Mouse (Mus musculus): ENCODE data around the gene Zfp653. TPM values are rescaled to one million over a fixed set of nuclear protein-coding genes. Genes with fewer than 3 reads are reported as not detected.

Zfp653 gene
- total and polyA plus RNA-seq, 2 experiments: 2.9 to 13.0 TPM

- DNase-seq (ENCODE audit: extremely low read depth, low read depth, low spot score): no peak
- Histone ChIP-seq H3K27ac (replicated peaks; ENCODE audit: insufficient read depth, low read depth, low read length) (no peak overlapping the region), H3K9ac (ENCODE audit: low read depth, low read length) (no peak overlapping the region), H3K27me3 (ENCODE audit: control insufficient read depth, insufficient read depth, low read length) (no peaks in the 10 kb centered on the region), H3K4me1 (ENCODE audit: control insufficient read depth, insufficient read depth, low read length) (peaks cover 4% of the 10 kb centered on the region; the same call in 1 of the 2 replicates), H3K36me3 (ENCODE audit: control insufficient read depth, insufficient read depth, low read length) (no peaks in the 10 kb centered on the region), H3K79me2 (ENCODE audit: control insufficient read depth, insufficient read depth, low read length) (no peaks in the 10 kb centered on the region), H3K4me3 (ENCODE audit: insufficient read depth, low read depth, low read length) (no peak overlapping the region)
- WGBS: 93% methylated on average over 7 of the region's 7 CpGs
- TF ChIP-seq CTCF (IDR thresholded peaks at IDR 0.05; ENCODE audit: low read depth, low read length) (no peak), POLR2A (IDR thresholded peaks at IDR 0.05; ENCODE audit: extremely low read depth, insufficient read depth, low read length) (no peak)
These were observed 18.8 kb upstream of the Zfp653 start for GRCm38 (mm10) chr9:22089986-22090385.

GRCm38 (mm10) chr9:22089281-22089680 lies 18.1 kb upstream of the Zfp653 start:
- Histone ChIP-seq H3K9ac (ENCODE audit: low read depth, low read length) (no peak overlapping the region), H3K79me2 (ENCODE audit: control insufficient read depth, insufficient read depth, low read length) (no peaks in the 10 kb centered on the region), H3K36me3 (ENCODE audit: control insufficient read depth, insufficient read depth, low read length) (no peaks in the 10 kb centered on the region), H3K27me3 (ENCODE audit: control insufficient read depth, insufficient read depth, low read length) (no peaks in the 10 kb centered on the region), H3K4me3 (ENCODE audit: insufficient read depth, low read depth, low read length) (no peak overlapping the region), H3K4me1 (ENCODE audit: control insufficient read depth, insufficient read depth, low read length) (peaks cover 4% of the 10 kb centered on the region; the same call in 1 of the 2 replicates), H3K27ac (replicated peaks; ENCODE audit: insufficient read depth, low read depth, low read length) (no peak overlapping the region)
- WGBS: 99% methylated on average over 7 of the region's 7 CpGs
- no peak for DNase-seq (ENCODE audit: extremely low read depth, low read depth, low spot score)
- TF ChIP-seq POLR2A (IDR thresholded peaks at IDR 0.05; ENCODE audit: extremely low read depth, insufficient read depth, low read length) (no peak), CTCF (IDR thresholded peaks at IDR 0.05; ENCODE audit: low read depth, low read length) (no peak)

- DNase-seq (ENCODE audit: extremely low read depth, low read depth, low spot score): no peak
- H3K79me2 ChIP-seq (ENCODE audit: control insufficient read depth, insufficient read depth, low read length): no peaks in the 10 kb centered on the region; the same call in 1 of the 2 replicates
- no peak for TF ChIP-seq POLR2A (IDR thresholded peaks at IDR 0.05; ENCODE audit: extremely low read depth, insufficient read depth, low read length)
- no peak for TF ChIP-seq CTCF (IDR thresholded peaks at IDR 0.05; ENCODE audit: low read depth, low read length)
- peaks cover 5% of the 10 kb centered on the region; the same call in 1 of the 2 replicates for H3K36me3 ChIP-seq (ENCODE audit: control insufficient read depth, insufficient read depth, low read length)
- H3K4me3 ChIP-seq (ENCODE audit: insufficient read depth, low read depth, low read length): no peak overlapping the region
- no peak overlapping the region for H3K9ac ChIP-seq (ENCODE audit: low read depth, low read length)
- H3K27ac ChIP-seq (replicated peaks; ENCODE audit: insufficient read depth, low read depth, low read length): no peak overlapping the region
- 91% methylated on average over 2 of the region's 2 CpGs for WGBS
- H3K4me1 ChIP-seq (ENCODE audit: control insufficient read depth, insufficient read depth, low read length): peaks cover 4% of the 10 kb centered on the region; the same call in 1 of the 2 replicates
- H3K27me3 ChIP-seq (ENCODE audit: control insufficient read depth, insufficient read depth, low read length): no peaks in the 10 kb centered on the region
These were observed 15.9 kb upstream of the Zfp653 start for GRCm38 (mm10) chr9:22087034-22087618.

- 80% methylated on average over 6 of the region's 6 CpGs for WGBS
- H3K9ac ChIP-seq (ENCODE audit: low read depth, low read length): peak overlapping the region; percentile 60
- H3K36me3 ChIP-seq (ENCODE audit: control insufficient read depth, insufficient read depth, low read length): peaks cover 5% of the 10 kb centered on the region; the same call in 1 of the 2 replicates
- peaks cover 4% of the 10 kb centered on the region; the same call in 1 of the 2 replicates for H3K4me1 ChIP-seq (ENCODE audit: control insufficient read depth, insufficient read depth, low read length)
- H3K4me3 ChIP-seq (ENCODE audit: insufficient read depth, low read depth, low read length): peak overlapping the region; percentile 87
- H3K27me3 ChIP-seq (ENCODE audit: control insufficient read depth, insufficient read depth, low read length): no peaks in the 10 kb centered on the region
- no peak for DNase-seq (ENCODE audit: extremely low read depth, low read depth, low spot score)
- H3K79me2 ChIP-seq (ENCODE audit: control insufficient read depth, insufficient read depth, low read length): no peaks in the 10 kb centered on the region; the same call in 1 of the 2 replicates
- TF ChIP-seq CTCF (IDR thresholded peaks at IDR 0.05; ENCODE audit: low read depth, low read length): no peak
- no peak for TF ChIP-seq POLR2A (IDR thresholded peaks at IDR 0.05; ENCODE audit: extremely low read depth, insufficient read depth, low read length)
- peak overlapping the region; percentile 65 for H3K27ac ChIP-seq (replicated peaks; ENCODE audit: insufficient read depth, low read depth, low read length)
These were observed 14.8 kb upstream of the Zfp653 start for GRCm38 (mm10) chr9:22086012-22086411.

- Histone ChIP-seq H3K79me2 (ENCODE audit: control insufficient read depth, insufficient read depth, low read length) (no peaks in the 10 kb centered on the region; the same call in 1 of the 2 replicates), H3K9ac (ENCODE audit: low read depth, low read length) (peak within 1 kb of the TSS; percentile 66), H3K27me3 (ENCODE audit: control insufficient read depth, insufficient read depth, low read length) (no peaks in the 10 kb centered on the region), H3K36me3 (ENCODE audit: control insufficient read depth, insufficient read depth, low read length) (peaks cover 5% of the 10 kb centered on the region; the same call in 1 of the 2 replicates), H3K4me3 (ENCODE audit: insufficient read depth, low read depth, low read length) (peak within 1 kb of the TSS; percentile 87), H3K4me1 (ENCODE audit: control insufficient read depth, insufficient read depth, low read length) (peaks cover 4% of the 10 kb centered on the region; the same call in 1 of the 2 replicates), H3K27ac (replicated peaks; ENCODE audit: insufficient read depth, low read depth, low read length) (peak within 1 kb of the TSS; percentile 74)
- under 1% methylated on average over 48 of the region's 48 CpGs for WGBS
- DNase-seq (ENCODE audit: extremely low read depth, low read depth, low spot score): peak; percentile 97
- TF ChIP-seq CTCF (IDR thresholded peaks at IDR 0.05; ENCODE audit: low read depth, low read length) (no peak), POLR2A (IDR thresholded peaks at IDR 0.05; ENCODE audit: extremely low read depth, insufficient read depth, low read length) (peak; percentile 63)
These were observed 14.1 kb upstream of the Zfp653 start, which contains the start of gene Ecsit for GRCm38 (mm10) chr9:22085022-22085834. Ecsit (minus strand) TSS chr9:22085438.
